Mouse (Mus musculus): ENCODE measurements at regions not wholly inside any gene's neighbourhood (a gene's known extent, or its start where the extent isn't known, plus 50 kb on each side); places are given as distances from the start of the nearest gene placed in this dataset.

DNA sequence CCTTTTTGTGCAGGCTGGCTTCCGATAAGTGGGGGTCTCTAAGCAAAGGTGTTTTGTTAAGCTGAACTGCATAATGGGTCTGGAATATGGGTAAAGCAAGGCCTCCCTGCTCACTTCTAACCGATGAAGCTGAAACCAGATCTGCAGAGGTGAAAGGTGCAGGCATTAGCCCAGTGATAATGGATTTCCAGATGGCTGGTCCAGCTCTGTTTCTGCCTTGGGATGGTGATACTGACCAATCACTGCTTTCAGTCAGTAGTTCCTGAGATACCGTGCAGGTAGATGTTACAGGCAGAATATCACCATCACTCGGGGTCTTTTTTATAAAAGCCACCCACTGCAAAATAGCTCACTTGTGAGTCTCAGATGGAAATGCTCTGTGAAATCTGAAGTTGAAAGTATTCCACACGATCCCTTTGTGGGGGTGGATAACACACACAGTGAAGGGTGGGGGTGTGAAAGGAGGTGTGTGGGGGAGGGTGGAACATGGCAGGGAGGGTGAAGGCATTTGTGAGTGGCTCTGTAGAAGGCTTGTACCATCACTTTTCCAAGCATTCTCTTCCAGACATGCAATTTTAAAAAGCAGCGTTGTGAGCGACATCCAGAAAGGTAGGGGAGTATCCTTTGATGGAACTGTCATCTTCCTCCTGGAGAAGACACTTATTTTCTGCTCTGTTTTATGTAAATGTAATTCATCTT, 154.0 kb downstream of the Enc1 start:
- 86% methylated on average over 7 of the region's 7 CpGs for WGBS
- TF ChIP-seq CTCF (IDR thresholded peaks at IDR 0.05; ENCODE audit: insufficient read depth, low read length) (no peak), POLR2A (IDR thresholded peaks at IDR 0.05; ENCODE audit: borderline replicate concordance, extremely low read depth, low read depth, low read length) (no peak)
- no peak overlapping the region for H3K4me3 ChIP-seq (replicated peaks; ENCODE audit: extremely low read depth, low read depth, low read length)
- H3K4me1 ChIP-seq (ENCODE audit: control insufficient read depth, insufficient read depth, low read length): no peaks in the 10 kb centered on the region
- DNase-seq: no peak

DNA sequence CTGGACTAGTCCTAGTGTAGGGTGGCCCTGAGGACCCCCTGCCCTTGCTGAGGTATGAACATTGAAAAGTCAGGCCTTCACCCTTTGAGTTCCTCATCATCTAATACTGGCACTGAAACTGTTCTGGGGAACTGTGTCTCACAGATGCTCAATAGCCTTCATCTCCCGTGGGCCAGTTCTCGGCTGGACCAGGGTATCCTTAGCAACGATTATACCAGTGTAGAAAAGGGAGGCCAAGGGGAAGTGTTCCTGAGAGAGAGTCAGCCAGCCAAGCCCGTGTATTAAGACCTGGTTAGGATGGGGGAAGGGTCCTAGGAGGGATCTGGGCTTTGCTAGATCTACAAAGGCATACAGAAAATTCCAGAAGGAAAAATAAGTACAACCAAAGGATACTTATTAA, 153.2 kb downstream of the Enc1 start:
- DNase-seq: no peak
- H3K4me1 ChIP-seq (ENCODE audit: control insufficient read depth, insufficient read depth, low read length): no peaks in the 10 kb centered on the region
- H3K4me3 ChIP-seq (replicated peaks; ENCODE audit: extremely low read depth, low read depth, low read length): no peak overlapping the region
- 81% methylated on average over 4 of the region's 4 CpGs for WGBS
- no peak for TF ChIP-seq CTCF (IDR thresholded peaks at IDR 0.05; ENCODE audit: insufficient read depth, low read length)
- no peak for TF ChIP-seq POLR2A (IDR thresholded peaks at IDR 0.05; ENCODE audit: borderline replicate concordance, extremely low read depth, low read depth, low read length)

- DNase-seq: no peak
- no peak for TF ChIP-seq CTCF (IDR thresholded peaks at IDR 0.05; ENCODE audit: insufficient read depth, low read length)
- Histone ChIP-seq H3K4me3 (replicated peaks; ENCODE audit: extremely low read depth, low read depth, low read length) (no peak overlapping the region), H3K4me1 (ENCODE audit: control insufficient read depth, insufficient read depth, low read length) (no peaks in the 10 kb centered on the region)
- WGBS: 94% methylated on average over 7 of the region's 7 CpGs
Measured at GRCm38 (mm10) chr13:97393456-97393855, 152.6 kb downstream of the Enc1 start.

GRCm38 (mm10) chr13:97390449-97390930, 149.6 kb downstream of the Enc1 start:
- Histone ChIP-seq H3K4me3 (replicated peaks; ENCODE audit: extremely low read depth, low read depth, low read length) (no peak overlapping the region), H3K4me1 (ENCODE audit: control insufficient read depth, insufficient read depth, low read length) (no peaks in the 10 kb centered on the region)
- TF ChIP-seq CTCF (IDR thresholded peaks at IDR 0.05; ENCODE audit: insufficient read depth, low read length) (no peak), POLR2A (IDR thresholded peaks at IDR 0.05; ENCODE audit: borderline replicate concordance, extremely low read depth, low read depth, low read length) (no peak)
- WGBS: 21% methylated on average over 11 of the region's 11 CpGs
- no peak for DNase-seq

GRCm38 (mm10) chr13:97388851-97389479, 148.1 kb downstream of the Enc1 start:
- H3K4me3 ChIP-seq (replicated peaks; ENCODE audit: extremely low read depth, low read depth, low read length): no peak overlapping the region
- no peak for DNase-seq
- WGBS: 65% methylated on average over 11 of the region's 11 CpGs
- TF ChIP-seq CTCF (IDR thresholded peaks at IDR 0.05; ENCODE audit: insufficient read depth, low read length): no peak
- TF ChIP-seq POLR2A (IDR thresholded peaks at IDR 0.05; ENCODE audit: borderline replicate concordance, extremely low read depth, low read depth, low read length): no peak
- H3K4me1 ChIP-seq (ENCODE audit: control insufficient read depth, insufficient read depth, low read length): peaks cover 2% of the 10 kb centered on the region; the same call in 1 of the 2 replicates

GRCm38 (mm10) chr13:97386511-97386910, 145.6 kb downstream of the Enc1 start:
- TF ChIP-seq POLR2A (IDR thresholded peaks at IDR 0.05; ENCODE audit: borderline replicate concordance, extremely low read depth, low read depth, low read length) (no peak), CTCF (IDR thresholded peaks at IDR 0.05; ENCODE audit: insufficient read depth, low read length) (no peak)
- peaks cover 2% of the 10 kb centered on the region; the same call in 1 of the 2 replicates for H3K4me1 ChIP-seq (ENCODE audit: control insufficient read depth, insufficient read depth, low read length)
- no peak overlapping the region for H3K4me3 ChIP-seq (replicated peaks; ENCODE audit: extremely low read depth, low read depth, low read length)
- no peak for DNase-seq
- 31% methylated on average over 3 of the region's 3 CpGs for WGBS

GRCm38 (mm10) chr13:97385531-97385930, 144.6 kb downstream of the Enc1 start:
- Histone ChIP-seq H3K4me1 (ENCODE audit: control insufficient read depth, insufficient read depth, low read length) (peaks cover 2% of the 10 kb centered on the region; the same call in 1 of the 2 replicates), H3K4me3 (replicated peaks; ENCODE audit: extremely low read depth, low read depth, low read length) (no peak overlapping the region)
- WGBS: 89% methylated on average over 8 of the region's 8 CpGs
- no peak for DNase-seq
- TF ChIP-seq POLR2A (IDR thresholded peaks at IDR 0.05; ENCODE audit: borderline replicate concordance, extremely low read depth, low read depth, low read length) (no peak), CTCF (IDR thresholded peaks at IDR 0.05; ENCODE audit: insufficient read depth, low read length) (no peak)

DNA sequence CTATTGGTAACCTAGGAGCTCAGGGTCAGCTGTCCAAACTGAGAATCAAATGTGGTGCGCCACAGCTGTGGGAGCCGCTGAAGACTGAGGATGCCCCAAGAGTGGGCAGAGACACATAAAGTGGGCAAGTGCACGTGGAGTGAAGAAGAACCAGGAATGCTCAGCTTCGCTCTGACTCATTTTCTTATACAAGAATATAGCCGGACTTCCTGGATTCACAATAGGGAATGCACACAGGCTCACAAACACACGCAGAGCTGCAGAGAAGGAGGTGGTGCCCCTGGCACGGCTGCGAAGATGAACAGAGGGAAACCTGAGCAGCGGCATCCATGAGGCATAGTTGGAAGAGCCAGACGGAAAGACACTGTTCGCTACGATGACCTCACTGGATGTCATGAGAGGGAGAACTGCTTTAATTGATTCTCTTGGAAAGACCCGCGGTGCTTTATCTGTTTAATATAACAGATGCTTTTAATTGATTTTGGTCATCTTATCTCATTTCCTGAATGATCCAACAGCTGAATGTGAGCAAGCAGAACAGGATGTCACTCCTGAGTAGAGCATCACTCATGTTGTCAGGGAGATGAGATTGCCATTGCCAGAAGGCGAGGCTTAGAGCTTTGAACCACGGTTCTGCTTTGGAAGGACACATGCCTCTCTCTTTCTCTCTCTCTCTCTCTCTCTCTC, 143.3 kb downstream of the Enc1 start:
- H3K4me1 ChIP-seq (ENCODE audit: control insufficient read depth, insufficient read depth, low read length): peaks cover 2% of the 10 kb centered on the region; the same call in 1 of the 2 replicates
- WGBS: 56% methylated on average over 16 of the region's 16 CpGs

DNA sequence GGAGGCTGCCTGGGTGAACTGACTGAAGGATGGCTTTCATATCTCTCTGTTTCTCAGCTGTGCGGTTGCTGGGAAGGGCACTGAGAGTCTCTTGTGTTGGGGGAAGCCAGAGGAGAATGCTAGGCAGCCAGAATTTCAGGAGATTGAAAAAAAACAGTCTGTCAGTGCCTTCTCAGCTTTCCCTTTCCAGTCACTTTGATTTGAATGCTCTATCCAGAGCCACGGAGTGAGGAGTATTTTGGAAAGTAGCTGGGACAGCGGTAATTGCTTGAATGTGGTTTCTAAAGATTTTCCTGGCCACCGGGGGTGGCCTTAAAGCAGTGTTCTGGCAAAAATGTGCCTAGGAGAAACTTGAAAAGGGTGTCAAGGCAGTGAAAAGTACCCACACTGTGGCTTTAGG, 142.4 kb downstream of the Enc1 start:
- TF ChIP-seq CTCF (IDR thresholded peaks at IDR 0.05; ENCODE audit: insufficient read depth, low read length) (no peak), POLR2A (IDR thresholded peaks at IDR 0.05; ENCODE audit: borderline replicate concordance, extremely low read depth, low read depth, low read length) (no peak)
- 74% methylated on average over 4 of the region's 4 CpGs for WGBS
- Histone ChIP-seq H3K4me3 (replicated peaks; ENCODE audit: extremely low read depth, low read depth, low read length) (no peak overlapping the region), H3K4me1 (ENCODE audit: control insufficient read depth, insufficient read depth, low read length) (peaks cover 2% of the 10 kb centered on the region; the same call in 1 of the 2 replicates)
- no peak for DNase-seq

More for the DNA sequence above, 143.3 kb downstream of the Enc1 start:
- H3K4me3 ChIP-seq (replicated peaks; ENCODE audit: extremely low read depth, low read depth, low read length): no peak overlapping the region
- TF ChIP-seq CTCF (IDR thresholded peaks at IDR 0.05; ENCODE audit: insufficient read depth, low read length): no peak
- no peak for TF ChIP-seq POLR2A (IDR thresholded peaks at IDR 0.05; ENCODE audit: borderline replicate concordance, extremely low read depth, low read depth, low read length)
- DNase-seq: no peak

Data from lung, adult 2 months (tissue).